Mouse (Mus musculus): ENCODE measurements at regions not wholly inside any gene's neighbourhood (a gene's known extent, or its start where the extent isn't known, plus 50 kb on each side); places are given as distances from the start of the nearest gene placed in this dataset.

GRCm38 (mm10) chr4:105730900-105731299 lies 58.8 kb upstream of the Gm12728 start:
- TF ChIP-seq CTCF (conservative IDR thresholded peaks at IDR 0.05; ENCODE audit: insufficient read depth, insufficient read length, low read depth, low read length) = no peak
- TF ChIP-seq POLR2A (IDR thresholded peaks at IDR 0.05; ENCODE audit: low read depth, low read length) = no peak
